Mouse (Mus musculus): Measurements from ENCODE around the gene Gm10272. TPM values are rescaled to one million over a fixed set of nuclear protein-coding genes. Genes with fewer than 3 reads are reported as not detected.

Gm10272 gene
- polyA plus RNA-seq (2015; fragmentation: Nextera tagmentation; extraction: Ambion mirVana), result not detected in 2 replicates

- Histone ChIP-seq H3K4me1 (replicated peaks; ENCODE audit: control insufficient read depth, insufficient read depth, low read length) (no peaks in the 10 kb centered on the region), H3K36me3 (ENCODE audit: control insufficient read depth, insufficient read depth) (no peaks in the 10 kb centered on the region), H3K27me3 (replicated peaks; ENCODE audit: control insufficient read depth, insufficient read depth, low read length) (no peaks in the 10 kb centered on the region), H3K27ac (ENCODE audit: low read depth, low read length) (no peak within 1 kb of the TSS), H3K4me3 (ENCODE audit: low read depth, low read length) (no peak within 1 kb of the TSS), H3K9ac (ENCODE audit: low read depth, low read length) (no peak within 1 kb of the TSS), H3K9me3 (ENCODE audit: control insufficient read depth) (no peaks in the 10 kb centered on the region), H3K4me2 (replicated peaks; ENCODE audit: low read depth) (no peak within 1 kb of the TSS)
- no peak for ATAC-seq
- WGBS, result 100% methylated on average over 1 of the region's 1 CpGs
- TF ChIP-seq CTCF (IDR thresholded peaks at IDR 0.05; ENCODE audit: low read depth), result no peak
These were observed at the start of gene Gm10272 for GRCm38 (mm10) chr10:77706326-77706725. TSS of gene Gm10272 (plus strand) at chr10:77706626.

DNA sequence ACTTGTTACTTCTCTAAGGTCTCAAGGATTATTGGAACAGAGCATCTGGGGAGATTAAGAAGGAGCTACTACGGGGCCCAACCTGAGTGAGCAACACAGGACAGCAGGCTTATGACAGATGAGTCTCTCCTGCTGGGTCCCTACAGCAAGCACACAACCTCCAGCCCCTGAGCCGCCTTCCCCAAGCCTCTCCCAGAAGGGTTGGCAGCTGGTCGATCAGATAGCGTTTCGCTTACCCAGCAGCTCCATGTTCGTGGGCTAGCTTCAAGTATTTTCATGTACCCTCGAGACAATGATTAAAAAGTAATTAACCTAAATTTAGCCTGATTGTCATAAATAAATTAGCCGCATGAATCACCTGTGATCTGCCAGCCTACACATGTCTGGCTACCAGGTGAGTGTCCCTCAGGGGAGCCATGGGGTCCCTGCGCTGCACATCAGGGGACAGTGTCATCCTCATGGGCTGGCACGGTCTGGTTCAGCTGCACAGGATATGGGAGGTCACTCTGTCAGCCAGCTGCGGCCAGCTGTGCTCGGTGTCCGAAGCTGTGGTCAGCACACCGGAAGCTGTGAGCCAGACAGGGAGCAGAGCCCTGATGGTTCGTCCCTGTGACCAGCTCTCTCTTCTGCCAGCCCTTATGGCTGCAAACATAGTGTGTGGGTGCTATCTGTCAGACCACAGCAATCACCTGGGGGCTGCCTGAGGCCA is 48.0 kb upstream of the Gm10272 start:
- ATAC-seq, result no peak
- no peak overlapping the region for H3K27ac ChIP-seq (ENCODE audit: low read depth, low read length)
- H3K9ac ChIP-seq (ENCODE audit: low read depth, low read length), result no peak overlapping the region
- no peak overlapping the region for H3K4me2 ChIP-seq (replicated peaks; ENCODE audit: low read depth)
- H3K36me3 ChIP-seq (ENCODE audit: control insufficient read depth, insufficient read depth), result no peaks in the 10 kb centered on the region
- WGBS, result 51% methylated on average over 15 of the region's 15 CpGs
- no peaks in the 10 kb centered on the region for H3K9me3 ChIP-seq (ENCODE audit: control insufficient read depth)
- H3K4me3 ChIP-seq (ENCODE audit: low read depth, low read length), result no peak overlapping the region
- TF ChIP-seq CTCF (IDR thresholded peaks at IDR 0.05; ENCODE audit: low read depth), result no peak
- no peaks in the 10 kb centered on the region for H3K27me3 ChIP-seq (replicated peaks; ENCODE audit: control insufficient read depth, insufficient read depth, low read length)
- H3K4me1 ChIP-seq (replicated peaks; ENCODE audit: control insufficient read depth, insufficient read depth, low read length), result no peaks in the 10 kb centered on the region

GRCm38 (mm10) chr10:77663949-77664665 is 42.3 kb upstream of the Gm10272 start:
- Histone ChIP-seq H3K4me2 (replicated peaks; ENCODE audit: low read depth) (no peak overlapping the region), H3K4me3 (ENCODE audit: low read depth, low read length) (no peak overlapping the region), H3K4me1 (replicated peaks; ENCODE audit: control insufficient read depth, insufficient read depth, low read length) (no peaks in the 10 kb centered on the region), H3K9ac (ENCODE audit: low read depth, low read length) (no peak overlapping the region), H3K9me3 (ENCODE audit: control insufficient read depth) (no peaks in the 10 kb centered on the region), H3K27ac (ENCODE audit: low read depth, low read length) (no peak overlapping the region), H3K36me3 (ENCODE audit: control insufficient read depth, insufficient read depth) (no peaks in the 10 kb centered on the region), H3K27me3 (replicated peaks; ENCODE audit: control insufficient read depth, insufficient read depth, low read length) (no peaks in the 10 kb centered on the region)
- no peak for ATAC-seq
- no peak for TF ChIP-seq CTCF (IDR thresholded peaks at IDR 0.05; ENCODE audit: low read depth)
- WGBS, result 42% methylated on average over 43 of the region's 43 CpGs

- Histone ChIP-seq H3K4me1 (replicated peaks; ENCODE audit: control insufficient read depth, insufficient read depth, low read length) (no peaks in the 10 kb centered on the region), H3K9ac (ENCODE audit: low read depth, low read length) (no peak overlapping the region), H3K27me3 (replicated peaks; ENCODE audit: control insufficient read depth, insufficient read depth, low read length) (no peaks in the 10 kb centered on the region), H3K27ac (ENCODE audit: low read depth, low read length) (no peak overlapping the region), H3K4me3 (ENCODE audit: low read depth, low read length) (no peak overlapping the region), H3K4me2 (replicated peaks; ENCODE audit: low read depth) (no peak overlapping the region), H3K36me3 (ENCODE audit: control insufficient read depth, insufficient read depth) (no peaks in the 10 kb centered on the region), H3K9me3 (ENCODE audit: control insufficient read depth) (no peaks in the 10 kb centered on the region)
- no peak for TF ChIP-seq CTCF (IDR thresholded peaks at IDR 0.05; ENCODE audit: low read depth)
- WGBS, result 68% methylated on average over 8 of the region's 8 CpGs
- no peak for ATAC-seq
These were observed 40.1 kb upstream of the Gm10272 start for GRCm38 (mm10) chr10:77666342-77666741.

- TF ChIP-seq CTCF (IDR thresholded peaks at IDR 0.05; ENCODE audit: low read depth), result no peak
- no peak for ATAC-seq
These were observed 39.0 kb upstream of the Gm10272 start for GRCm38 (mm10) chr10:77667402-77667801.

GRCm38 (mm10) chr10:77670710-77671109 is 35.7 kb upstream of the Gm10272 start:
- WGBS, result 75% methylated on average over 4 of the region's 4 CpGs
- Histone ChIP-seq H3K4me3 (ENCODE audit: low read depth, low read length) (no peak overlapping the region), H3K9ac (ENCODE audit: low read depth, low read length) (no peak overlapping the region), H3K4me2 (replicated peaks; ENCODE audit: low read depth) (no peak overlapping the region), H3K9me3 (ENCODE audit: control insufficient read depth) (no peaks in the 10 kb centered on the region), H3K27ac (ENCODE audit: low read depth, low read length) (no peak overlapping the region), H3K27me3 (replicated peaks; ENCODE audit: control insufficient read depth, insufficient read depth, low read length) (no peaks in the 10 kb centered on the region), H3K36me3 (ENCODE audit: control insufficient read depth, insufficient read depth) (no peaks in the 10 kb centered on the region), H3K4me1 (replicated peaks; ENCODE audit: control insufficient read depth, insufficient read depth, low read length) (no peaks in the 10 kb centered on the region)
- TF ChIP-seq CTCF (IDR thresholded peaks at IDR 0.05; ENCODE audit: low read depth), result no peak
- ATAC-seq, result no peak

More at GRCm38 (mm10) chr10:77667402-77667801, 39.0 kb upstream of the Gm10272 start:
- Histone ChIP-seq H3K27ac (ENCODE audit: low read depth, low read length) (no peak overlapping the region), H3K27me3 (replicated peaks; ENCODE audit: control insufficient read depth, insufficient read depth, low read length) (no peaks in the 10 kb centered on the region), H3K9me3 (ENCODE audit: control insufficient read depth) (no peaks in the 10 kb centered on the region), H3K4me3 (ENCODE audit: low read depth, low read length) (no peak overlapping the region), H3K36me3 (ENCODE audit: control insufficient read depth, insufficient read depth) (no peaks in the 10 kb centered on the region), H3K4me1 (replicated peaks; ENCODE audit: control insufficient read depth, insufficient read depth, low read length) (no peaks in the 10 kb centered on the region), H3K4me2 (replicated peaks; ENCODE audit: low read depth) (no peak overlapping the region), H3K9ac (ENCODE audit: low read depth, low read length) (no peak overlapping the region)
- WGBS, result 79% methylated on average over 4 of the region's 4 CpGs

Data from intestine, postnatal 0 days (tissue).